Mouse (Mus musculus) thymus, adult 2 months (tissue): Measurements from ENCODE around the gene Hoxa5.

Experiments
- CTCF ChIP-seq: fragments of 200-500 bp; IDR thresholded peaks from 2 replicates; pipeline ENCODE4 v1.5.1; 2012; ENCODE audit warnings: mild to moderate bottlenecking, control low read depth, low read length, moderate library complexity, borderline replicate concordance; ENCODE audit not compliant: control insufficient read depth, poor library complexity, insufficient read depth; ENCODE audit errors: extremely low read depth
- POLR2A ChIP-seq: fragments of 200-500 bp; IDR thresholded peaks from 2 replicates; pipeline ENCODE4 v1.6.1; 2012; ENCODE audit warnings: mild to moderate bottlenecking, low read length, control low read depth, moderate library complexity; ENCODE audit not compliant: control insufficient read depth, poor library complexity, insufficient read depth; ENCODE audit errors: extremely low read depth

- TF ChIP-seq CTCF (no peak), POLR2A (no peak)
Observed at GRCm38 (mm10) chr6:52170898-52171223, 33.5 kb downstream of the Hoxa5 start.
